Mouse (Mus musculus): ENCODE results near the gene A830005F24Rik. TPM values are rescaled to one million over a fixed set of nuclear protein-coding genes. Genes with fewer than 3 reads are reported as not detected.

The A830005F24Rik gene
- polyA plus RNA-seq, 1 experiment from 2014 or later, result 2.3 TPM

DNA sequence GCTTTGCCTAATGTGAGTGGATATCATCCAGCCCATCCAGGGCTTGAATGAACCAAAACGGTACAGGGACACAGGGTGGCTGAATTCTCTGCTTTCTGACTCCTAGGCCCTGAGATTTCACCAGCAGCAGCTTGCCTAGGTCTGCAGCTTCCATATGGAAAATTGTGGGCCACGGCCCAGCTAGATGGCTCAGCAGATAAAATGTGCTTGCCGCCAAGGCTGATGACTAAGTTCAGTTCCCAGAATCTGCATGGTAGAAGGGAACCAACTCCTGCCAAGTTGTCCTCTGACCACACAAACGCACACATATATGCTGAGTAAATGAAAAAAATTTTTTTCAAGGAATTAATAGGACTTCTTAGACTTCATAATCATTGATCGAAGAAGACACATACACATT lies 34.9 kb downstream of the A830005F24Rik start:
- Histone ChIP-seq H3K9me3 (ENCODE audit: control insufficient read depth, low read length) (no peaks in the 10 kb centered on the region), H3K27ac (ENCODE audit: low read depth, low read length) (no peak overlapping the region), H3K4me3 (ENCODE audit: low read depth, low read length) (no peak overlapping the region), H3K27me3 (ENCODE audit: control insufficient read depth, insufficient read depth, low read length) (no peaks in the 10 kb centered on the region), H3K36me3 (ENCODE audit: control insufficient read depth, insufficient read depth, low read length) (no peaks in the 10 kb centered on the region), H3K4me2 (ENCODE audit: low read depth, low read length, severe bottlenecking) (no peak overlapping the region), H3K9ac (ENCODE audit: low read length) (no peak overlapping the region), H3K4me1 (replicated peaks; ENCODE audit: control insufficient read depth, insufficient read depth, low read length) (no peaks in the 10 kb centered on the region; the same call in 1 of the 2 replicates)
- DNase-seq (ENCODE audit: low spot score) (no peak), ATAC-seq (replicated peaks; ENCODE audit: low FRiP score) (no peak)
- 94% methylated on average over 5 of the region's 5 CpGs for WGBS

DNA sequence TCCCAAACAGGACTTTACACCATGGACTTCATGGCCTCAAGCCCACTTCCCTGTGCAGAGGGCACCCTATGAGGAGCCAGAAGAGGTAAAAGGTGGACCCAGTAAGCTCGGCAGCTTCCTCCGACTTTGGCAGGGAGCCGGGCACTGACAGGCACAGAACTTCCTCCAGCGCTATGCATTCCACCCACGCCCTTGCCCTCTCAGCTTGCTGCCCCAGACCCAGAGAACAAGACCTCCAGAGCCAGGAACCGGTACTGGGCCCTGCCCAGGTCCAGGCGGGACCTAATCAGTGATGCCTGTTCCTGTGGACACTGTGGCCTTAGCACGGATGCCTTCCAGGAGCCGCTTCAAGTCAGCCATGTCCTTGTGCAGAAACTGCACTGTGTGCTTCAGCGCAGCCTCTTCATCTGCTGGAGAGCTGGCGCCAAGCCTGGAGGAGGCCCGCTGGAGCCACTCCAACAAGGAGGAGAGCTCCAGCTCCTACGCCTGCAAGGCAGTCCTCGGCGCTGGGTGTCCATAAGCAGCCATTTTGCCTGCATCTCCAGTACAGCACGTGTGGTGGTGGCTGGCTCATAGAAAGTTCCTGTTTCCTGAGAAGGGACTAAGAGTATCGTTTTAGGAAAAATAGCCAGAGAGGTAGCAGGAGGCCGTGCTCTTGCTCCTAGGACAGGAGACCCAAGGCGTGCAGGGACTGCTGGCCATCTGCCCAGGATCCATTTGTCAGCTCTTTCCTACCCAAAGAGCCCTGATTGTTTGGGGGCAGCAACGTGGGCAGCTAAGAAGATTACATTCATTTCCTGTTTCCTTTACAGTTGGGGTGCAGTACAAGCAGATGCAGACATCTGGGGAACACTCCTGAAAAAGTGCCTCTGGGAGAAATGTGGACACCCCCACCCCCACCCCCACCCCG lies 39.1 kb downstream of the A830005F24Rik start:
- Histone ChIP-seq H3K36me3 (ENCODE audit: control insufficient read depth, insufficient read depth, low read length) (no peaks in the 10 kb centered on the region), H3K27me3 (ENCODE audit: control insufficient read depth, insufficient read depth, low read length) (no peaks in the 10 kb centered on the region), H3K9me3 (ENCODE audit: control insufficient read depth, low read length) (no peaks in the 10 kb centered on the region), H3K4me3 (ENCODE audit: low read depth, low read length) (no peak overlapping the region), H3K9ac (ENCODE audit: low read length) (no peak overlapping the region), H3K4me2 (ENCODE audit: low read depth, low read length, severe bottlenecking) (no peak overlapping the region), H3K27ac (ENCODE audit: low read depth, low read length) (no peak overlapping the region), H3K4me1 (replicated peaks; ENCODE audit: control insufficient read depth, insufficient read depth, low read length) (no peaks in the 10 kb centered on the region)
- 82% methylated on average over 21 of the region's 21 CpGs for WGBS
- ATAC-seq (replicated peaks; ENCODE audit: low FRiP score), result no peak
- no peak for DNase-seq (ENCODE audit: low spot score)

DNA sequence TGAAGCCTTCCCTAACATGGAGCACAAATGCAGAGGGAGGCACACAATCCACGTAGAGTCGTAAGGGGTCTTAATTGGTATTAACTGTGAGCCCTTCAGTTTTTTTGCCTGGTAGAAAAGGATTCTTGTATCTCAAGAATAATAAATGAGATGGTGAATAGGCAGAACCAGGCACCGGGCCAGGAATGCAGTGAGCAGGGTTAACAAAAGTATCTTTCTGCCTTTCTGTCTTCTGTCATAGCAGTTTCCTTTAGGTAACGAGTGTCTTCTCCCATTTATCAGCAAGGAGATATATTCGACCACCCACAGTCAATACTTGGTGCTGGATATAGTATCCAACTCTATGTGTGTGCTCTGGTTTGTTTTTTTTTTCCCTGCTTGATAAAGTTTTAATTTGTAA lies 40.1 kb downstream of the A830005F24Rik start:
- Histone ChIP-seq H3K4me2 (ENCODE audit: low read depth, low read length, severe bottlenecking) (no peak overlapping the region), H3K36me3 (ENCODE audit: control insufficient read depth, insufficient read depth, low read length) (no peaks in the 10 kb centered on the region), H3K9me3 (ENCODE audit: control insufficient read depth, low read length) (no peaks in the 10 kb centered on the region), H3K9ac (ENCODE audit: low read length) (no peak overlapping the region), H3K4me3 (ENCODE audit: low read depth, low read length) (no peak overlapping the region), H3K27ac (ENCODE audit: low read depth, low read length) (no peak overlapping the region), H3K27me3 (ENCODE audit: control insufficient read depth, insufficient read depth, low read length) (no peaks in the 10 kb centered on the region), H3K4me1 (replicated peaks; ENCODE audit: control insufficient read depth, insufficient read depth, low read length) (no peaks in the 10 kb centered on the region)
- WGBS, result 67% methylated on average over 5 of the region's 5 CpGs
- ATAC-seq (replicated peaks; ENCODE audit: low FRiP score), result no peak
- DNase-seq (ENCODE audit: low spot score), result no peak

DNA sequence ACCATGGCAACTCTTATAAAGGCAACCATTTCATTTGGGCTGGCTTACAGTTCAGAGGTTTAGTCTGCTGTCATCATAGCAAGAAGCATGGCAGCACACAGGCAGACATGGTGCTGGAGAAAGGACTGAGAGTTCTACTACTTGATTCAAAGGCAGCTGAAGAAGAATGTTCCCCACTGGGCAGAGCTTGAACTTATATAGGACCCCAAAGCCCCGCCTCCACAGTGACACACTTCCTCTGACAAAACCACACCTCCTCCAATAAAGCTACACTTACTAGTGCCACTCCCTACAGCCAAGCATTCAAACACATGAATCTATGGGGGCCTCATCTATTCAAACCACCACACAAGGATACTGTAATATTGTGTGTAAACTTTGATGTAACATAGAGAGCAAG lies 41.2 kb downstream of the A830005F24Rik start:
- H3K9ac ChIP-seq (ENCODE audit: low read length), result no peak overlapping the region
- DNase-seq (ENCODE audit: low spot score) (no peak), ATAC-seq (replicated peaks; ENCODE audit: low FRiP score) (no peak)
- H3K4me2 ChIP-seq (ENCODE audit: low read depth, low read length, severe bottlenecking), result no peak overlapping the region
- no peaks in the 10 kb centered on the region for H3K9me3 ChIP-seq (ENCODE audit: control insufficient read depth, low read length)
- H3K27me3 ChIP-seq (ENCODE audit: control insufficient read depth, insufficient read depth, low read length), result no peaks in the 10 kb centered on the region
- H3K27ac ChIP-seq (ENCODE audit: low read depth, low read length), result no peak overlapping the region
- H3K36me3 ChIP-seq (ENCODE audit: control insufficient read depth, insufficient read depth, low read length), result no peaks in the 10 kb centered on the region
- no peak overlapping the region for H3K4me3 ChIP-seq (ENCODE audit: low read depth, low read length)
- no peaks in the 10 kb centered on the region for H3K4me1 ChIP-seq (replicated peaks; ENCODE audit: control insufficient read depth, insufficient read depth, low read length)
- 90% methylated on average over 1 of the region's 1 CpGs for WGBS

DNA sequence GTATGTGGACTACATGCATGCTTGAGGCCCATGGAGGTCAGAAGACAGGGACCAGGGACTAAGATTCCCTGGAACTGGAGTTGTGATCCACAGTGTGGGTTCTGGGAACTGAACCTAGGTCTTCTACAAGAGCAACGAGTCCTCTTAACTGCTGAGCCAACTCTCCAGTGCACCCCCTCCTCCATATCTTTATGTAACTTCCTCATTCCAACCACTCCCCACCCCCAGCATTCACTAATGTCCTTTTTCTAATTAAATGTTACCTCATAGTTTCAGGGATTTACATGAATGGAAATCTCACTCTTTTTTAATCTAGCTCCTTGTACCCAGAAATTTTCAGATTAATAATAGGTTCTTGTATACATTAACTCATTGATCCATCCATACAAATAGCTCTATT lies 42.6 kb downstream of the A830005F24Rik start:
- no peak for ATAC-seq (replicated peaks; ENCODE audit: low FRiP score)

DNA sequence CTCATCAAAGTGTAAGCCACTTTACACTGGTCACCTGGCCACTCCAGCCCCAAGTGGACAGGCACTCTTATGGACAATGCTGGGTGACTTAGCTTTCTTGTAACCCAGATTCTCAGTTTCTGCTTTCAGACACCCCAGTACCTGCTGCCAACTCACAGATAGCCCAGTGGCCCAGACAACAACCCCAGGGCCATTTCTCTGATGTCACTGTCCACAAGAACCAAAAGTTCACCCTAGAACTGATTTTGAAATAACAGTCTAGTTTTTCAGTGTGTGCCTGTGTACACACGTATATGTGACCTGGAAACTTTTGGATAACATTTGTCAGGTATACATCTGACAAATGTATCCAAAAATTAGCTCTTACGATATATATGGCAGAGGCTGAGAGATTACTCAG lies 48.1 kb downstream of the A830005F24Rik start:
- H3K27me3 ChIP-seq (ENCODE audit: control insufficient read depth, insufficient read depth, low read length), result no peaks in the 10 kb centered on the region
- no peak overlapping the region for H3K9ac ChIP-seq (ENCODE audit: low read length)
- H3K36me3 ChIP-seq (ENCODE audit: control insufficient read depth, insufficient read depth, low read length), result no peaks in the 10 kb centered on the region
- DNase-seq (ENCODE audit: low spot score), result no peak
- H3K9me3 ChIP-seq (ENCODE audit: control insufficient read depth, low read length), result no peaks in the 10 kb centered on the region
- H3K4me3 ChIP-seq (ENCODE audit: low read depth, low read length), result no peak overlapping the region
- H3K4me1 ChIP-seq (replicated peaks; ENCODE audit: control insufficient read depth, insufficient read depth, low read length), result peaks cover 2% of the 10 kb centered on the region; the same call in 1 of the 2 replicates
- no peak overlapping the region for H3K4me2 ChIP-seq (ENCODE audit: low read depth, low read length, severe bottlenecking)
- no peak for ATAC-seq (replicated peaks; ENCODE audit: low FRiP score)
- H3K27ac ChIP-seq (ENCODE audit: low read depth, low read length), result no peak overlapping the region
- WGBS, result 95% methylated on average over 2 of the region's 2 CpGs

More for the DNA sequence above, 42.6 kb downstream of the A830005F24Rik start:
- no peak overlapping the region for H3K4me2 ChIP-seq (ENCODE audit: low read depth, low read length, severe bottlenecking)
- WGBS, result 91% methylated on average over 1 of the region's 1 CpGs
- H3K36me3 ChIP-seq (ENCODE audit: control insufficient read depth, insufficient read depth, low read length), result no peaks in the 10 kb centered on the region
- DNase-seq (ENCODE audit: low spot score), result no peak
- no peaks in the 10 kb centered on the region for H3K27me3 ChIP-seq (ENCODE audit: control insufficient read depth, insufficient read depth, low read length)
- no peak overlapping the region for H3K9ac ChIP-seq (ENCODE audit: low read length)
- no peak overlapping the region for H3K4me3 ChIP-seq (ENCODE audit: low read depth, low read length)
- H3K9me3 ChIP-seq (ENCODE audit: control insufficient read depth, low read length), result no peaks in the 10 kb centered on the region
- H3K4me1 ChIP-seq (replicated peaks; ENCODE audit: control insufficient read depth, insufficient read depth, low read length), result no peaks in the 10 kb centered on the region
- no peak overlapping the region for H3K27ac ChIP-seq (ENCODE audit: low read depth, low read length)

DNA sequence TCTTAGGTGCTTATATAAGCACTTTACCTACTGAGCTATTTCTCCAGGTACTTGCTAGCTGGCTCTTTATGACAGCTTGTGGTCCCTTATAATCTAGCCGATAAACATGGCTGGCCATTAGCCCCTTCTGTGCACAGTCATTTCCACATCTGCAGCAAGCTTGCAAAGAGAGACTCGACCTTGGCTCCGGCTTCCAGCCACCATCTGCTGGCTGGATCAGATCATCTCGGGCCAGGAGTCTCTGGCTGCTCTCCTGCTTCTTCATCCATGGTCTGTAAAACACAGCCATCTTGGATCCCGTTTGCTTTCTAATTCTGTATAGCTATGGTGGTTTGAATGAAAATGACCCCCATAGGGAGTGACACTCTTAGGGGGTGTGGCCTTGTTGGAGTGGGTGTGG lies 49.0 kb downstream of the A830005F24Rik start:
- 90% methylated on average over 5 of the region's 5 CpGs for WGBS
- no peak overlapping the region for H3K4me2 ChIP-seq (ENCODE audit: low read depth, low read length, severe bottlenecking)
- no peak overlapping the region for H3K9ac ChIP-seq (ENCODE audit: low read length)
- H3K36me3 ChIP-seq (ENCODE audit: control insufficient read depth, insufficient read depth, low read length), result no peaks in the 10 kb centered on the region
- ATAC-seq (replicated peaks; ENCODE audit: low FRiP score) (no peak), DNase-seq (ENCODE audit: low spot score) (no peak)
- no peaks in the 10 kb centered on the region for H3K9me3 ChIP-seq (ENCODE audit: control insufficient read depth, low read length)
- H3K4me1 ChIP-seq (replicated peaks; ENCODE audit: control insufficient read depth, insufficient read depth, low read length), result peaks cover 2% of the 10 kb centered on the region; the same call in 1 of the 2 replicates
- H3K4me3 ChIP-seq (ENCODE audit: low read depth, low read length), result no peak overlapping the region
- no peaks in the 10 kb centered on the region for H3K27me3 ChIP-seq (ENCODE audit: control insufficient read depth, insufficient read depth, low read length)
- no peak overlapping the region for H3K27ac ChIP-seq (ENCODE audit: low read depth, low read length)
